Mouse (Mus musculus) heart, adult 2 months (tissue): ENCODE results near the gene Gnas. TPM values are rescaled to one million over a fixed set of nuclear protein-coding genes. Genes with fewer than 3 reads are reported as not detected.

Experiments used
- DNase-seq, 2 experiments: peaks; one replicate each; pipeline ENCODE4 v3.0.0; 2021
- H3K27ac ChIP-seq: fragments of 200-600 bp; 2 replicates; pipeline ENCODE4 v1.8.1; 2022
- H3K27me3 ChIP-seq: fragments of 200-500 bp; 2 replicates; pipeline ENCODE4 v1.6.1; 2012; ENCODE audit warnings: mild to moderate bottlenecking, low read length, inconsistent platforms, mixed read lengths; ENCODE audit not compliant: control insufficient read depth, insufficient read depth
- H3K36me3 ChIP-seq: fragments of 200-500 bp; 2 replicates; pipeline ENCODE4 v1.6.1; 2012; ENCODE audit warnings: low read length, inconsistent platforms; ENCODE audit not compliant: control insufficient read depth, insufficient read depth
- H3K4me1 ChIP-seq: fragments of 200-500 bp; 2 replicates; pipeline ENCODE4 v1.6.1; 2011; ENCODE audit warnings: low read length; ENCODE audit not compliant: control insufficient read depth, insufficient read depth
- H3K4me3 ChIP-seq: fragments of 200-600 bp; 2 replicates; pipeline ENCODE4 v1.8.1; 2022
- H3K79me2 ChIP-seq: fragments of 200-500 bp; replicated peaks from 2 replicates; pipeline ENCODE4 v1.6.1; 2012; ENCODE audit warnings: mild to moderate bottlenecking, inconsistent platforms, low read length, moderate library complexity, mixed read lengths; ENCODE audit not compliant: control insufficient read depth, insufficient read depth
- H3K9ac ChIP-seq: fragments of 200-500 bp; 2 replicates; pipeline ENCODE4 v1.6.1; 2012; ENCODE audit warnings: low read depth, mild to moderate bottlenecking, control low read depth, inconsistent platforms, low read length, mixed read lengths
- CTCF ChIP-seq: fragments of 200-600 bp; IDR thresholded peaks from 2 replicates; pipeline ENCODE4 v1.8.1; 2022; ENCODE audit warnings: antibody characterized with exemption, mild to moderate bottlenecking, moderate library complexity
- EP300 ChIP-seq: fragments of 200-500 bp; IDR thresholded peaks from 2 replicates; pipeline ENCODE4 v1.6.1; 2011; ENCODE audit warnings: low read depth, low read length, control low read depth; ENCODE audit not compliant: insufficient read depth
- POLR2A ChIP-seq: fragments of 200-500 bp; IDR thresholded peaks from 2 replicates; pipeline ENCODE4 v1.6.1; 2011; ENCODE audit warnings: mild to moderate bottlenecking, low read depth, low read length, control low read depth; ENCODE audit not compliant: insufficient read depth
- WGBS: fragments of 180-500 bp; shearing (Covaris S2); methylation state at CpG from one replicate; pipeline ENCODE4 v1.1.7; 2018; 5-methylcytosine and 5-hydroxymethylcytosine counted together
- intact Hi-C: fragments of 180-260 bp; cut with DNase I; formaldehyde crosslinking; loops from one replicate; pipeline ENCODE4 v1.15.1; 2025
- long read RNA-seq: library from polyadenylated mRNA; stranded (forward); transcript quantifications from one replicate; pipeline ENCODE4 v2.0.0, GENCODE M21; 2021
- polyA plus RNA-seq: library from polyadenylated mRNA; depleted of rRNA; stranded (reverse); fragments of >200 nt; gene quantifications from 2 replicates; pipeline ENCODE4 v1.2.3, GENCODE M21; 2012; rRNA removed
- total RNA-seq, 2 experiments: library from RNA; stranded (reverse); gene quantifications; 2 replicates each; pipeline ENCODE4 v1.2.3; 2021

Gene Gnas
- total RNA-seq, result 1,000 to 10,000 TPM; 1,140 to 1,235 TPM
- polyA plus RNA-seq, result 1,079 and 1,189 TPM in 2 replicates
- long read RNA-seq, transcript Gnas-206 (11 exons, 1,695 nt), result minor isoform, 170 of 793 reads
- long read RNA-seq, transcript Gnas-208 (12 exons, 1,716 nt), result minor isoform, 260 of 793 reads
- long read RNA-seq, transcript Gnas-207 (11 exons, 1,789 nt), result major isoform, 307 of 793 reads
- long read RNA-seq, partial matches to known transcripts, result 48 of 793 reads
- long read RNA-seq, other reads (novel, unspliced or antisense), result 8 of 793 reads

DNA sequence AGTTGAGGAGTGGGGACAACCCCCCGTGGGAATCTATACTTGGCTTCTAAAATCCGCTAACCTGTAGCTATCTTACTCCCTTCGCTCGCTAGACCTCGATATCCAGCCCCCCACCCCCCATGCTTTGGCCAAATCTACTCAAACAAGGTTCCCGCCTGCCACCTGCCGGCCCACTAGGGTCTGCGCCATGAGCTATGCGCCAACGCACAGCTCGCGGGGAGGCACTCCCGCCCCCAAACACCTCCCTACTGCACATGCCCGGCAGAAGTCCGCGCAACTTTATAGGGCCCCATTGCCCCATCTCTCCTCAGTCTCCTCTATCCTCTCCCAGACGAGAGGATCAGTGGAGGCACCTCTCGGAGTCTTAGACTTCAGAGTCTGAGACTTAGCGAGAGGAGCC is at the start of gene Gnas:
Gnas (plus strand) TSS at position 310 of the 400 bp plus-strand sequence.
- TF ChIP-seq EP300, result no peak
- no peak for TF ChIP-seq POLR2A
- TF ChIP-seq CTCF, result peak; percentile 57
- no peak for DNase-seq
- no peak within 1 kb of the TSS for H3K9ac ChIP-seq
- intact Hi-C loops, result loop anchor here (5.0 to 10.0 kb wide), 2 partner anchors 169 to 697 kb away; partner anchors contain the start of gene Npepl1
- peaks cover 1% of the 10 kb centered on the region; the same call in 1 of the 2 replicates for H3K27me3 ChIP-seq
- no peaks in the 10 kb centered on the region for H3K36me3 ChIP-seq
- H3K79me2 ChIP-seq, result no peaks in the 10 kb centered on the region
- no peak within 1 kb of the TSS for H3K4me3 ChIP-seq
- WGBS, result 48% methylated on average over 19 of the region's 19 CpGs
- H3K27ac ChIP-seq, result no peak within 1 kb of the TSS
- H3K4me1 ChIP-seq, result no peaks in the 10 kb centered on the region

DNA sequence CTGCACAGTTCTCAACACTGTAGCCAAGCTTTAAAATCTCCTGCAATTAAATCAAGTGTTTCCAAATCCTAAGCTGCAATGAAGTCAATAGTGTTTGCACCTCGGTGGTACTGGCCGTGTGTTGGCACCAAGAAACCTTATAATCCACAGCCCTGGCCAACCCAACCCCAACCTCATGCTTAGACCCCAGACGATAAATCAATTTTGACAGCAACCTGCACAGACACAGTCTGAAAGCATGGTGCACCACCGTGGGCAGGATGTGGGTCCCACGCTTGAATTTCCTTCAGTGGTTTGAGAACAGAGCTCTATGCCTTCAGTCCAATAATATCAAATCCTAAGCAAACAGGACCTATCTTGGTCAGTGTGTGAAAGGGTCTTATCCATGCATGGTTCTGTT is 41.7 kb upstream of the Gnas start:
- no peaks in the 10 kb centered on the region for H3K27me3 ChIP-seq
- no peaks in the 10 kb centered on the region for H3K36me3 ChIP-seq
- no peak for DNase-seq
- intact Hi-C loops, result no loop called here
- 80% methylated on average over 5 of the region's 5 CpGs for WGBS
- H3K4me1 ChIP-seq, result no peaks in the 10 kb centered on the region
- TF ChIP-seq POLR2A (no peak), CTCF (no peak), EP300 (no peak)
- H3K79me2 ChIP-seq, result no peaks in the 10 kb centered on the region
- H3K4me3 ChIP-seq, result no peak overlapping the region
- H3K27ac ChIP-seq, result no peak overlapping the region
- no peak overlapping the region for H3K9ac ChIP-seq

DNA sequence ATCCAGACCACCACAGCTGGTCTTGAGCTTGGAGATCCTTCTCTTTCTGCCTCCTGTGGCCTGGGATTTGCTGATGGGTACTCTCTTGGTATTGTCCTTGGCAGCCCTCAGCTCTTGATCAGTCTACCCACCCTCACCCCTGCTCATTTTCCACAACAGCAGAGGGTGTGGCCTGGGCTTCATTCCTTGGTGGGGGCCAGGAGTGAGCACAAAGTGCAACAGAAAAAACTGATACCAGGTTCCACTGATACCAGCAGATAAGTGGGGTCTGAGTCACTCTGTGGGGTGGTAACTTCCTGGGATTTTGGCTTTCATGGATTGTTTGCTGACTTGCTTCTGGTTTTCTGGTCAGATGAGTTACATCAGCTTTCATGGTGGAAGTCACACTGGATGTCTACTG is 32.2 kb upstream of the Gnas start:
- Histone ChIP-seq H3K4me1 (no peaks in the 10 kb centered on the region), H3K27me3 (no peaks in the 10 kb centered on the region)
- TF ChIP-seq POLR2A, result no peak
- TF ChIP-seq CTCF, result no peak
- TF ChIP-seq EP300, result no peak

DNA sequence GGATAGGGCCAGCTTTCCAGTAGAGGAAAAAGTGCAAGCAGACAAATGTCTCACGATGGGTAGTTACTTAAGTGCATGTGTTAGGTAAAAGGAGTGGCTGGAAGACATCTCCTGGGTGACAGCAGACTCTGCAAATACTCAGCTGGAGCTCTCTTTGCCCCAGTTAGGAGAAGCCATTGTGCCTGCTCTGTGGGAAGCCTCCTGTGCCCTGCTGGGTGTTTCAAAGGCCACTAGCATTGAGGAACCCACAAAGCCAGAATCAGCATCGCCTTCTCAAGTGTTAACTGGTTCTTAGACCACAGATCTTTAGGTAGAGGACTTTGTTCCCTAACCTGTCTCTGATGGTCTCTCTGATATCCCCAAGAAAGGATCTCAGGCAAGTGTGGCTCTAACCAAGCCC is 26.8 kb upstream of the Gnas start:
- H3K27ac ChIP-seq, result no peak overlapping the region
- 22% methylated on average over 2 of the region's 2 CpGs for WGBS
- intact Hi-C loops, result no loop called here

More for the DNA sequence above, 32.2 kb upstream of the Gnas start:
- Histone ChIP-seq H3K79me2 (no peaks in the 10 kb centered on the region), H3K36me3 (no peaks in the 10 kb centered on the region), H3K4me3 (no peak overlapping the region), H3K27ac (no peak overlapping the region), H3K9ac (no peak overlapping the region)
- DNase-seq, result no peak
- intact Hi-C loops, result no loop called here

DNA sequence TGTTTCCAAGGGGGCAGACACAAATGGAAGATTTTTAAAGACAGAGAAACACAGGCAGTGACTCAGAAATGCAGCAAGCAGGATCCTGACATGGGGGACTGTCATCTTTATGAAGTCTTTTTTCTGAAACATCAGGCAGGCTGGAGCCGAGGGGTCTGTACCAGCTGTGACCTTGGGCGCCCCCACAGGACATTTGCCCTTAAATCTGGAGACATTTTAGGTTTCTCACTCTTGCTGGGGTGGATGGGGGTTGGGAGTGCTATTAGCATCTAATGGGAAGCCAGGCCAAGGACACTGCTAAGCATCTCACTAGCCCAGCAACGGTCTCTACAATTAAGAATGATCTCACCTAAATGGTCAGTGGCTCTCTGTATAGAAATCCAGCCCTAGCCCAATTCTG is 24.1 kb upstream of the Gnas start:
- TF ChIP-seq POLR2A, result no peak
- TF ChIP-seq EP300, result no peak
- TF ChIP-seq CTCF, result no peak

More for the DNA sequence above, 26.8 kb upstream of the Gnas start:
- TF ChIP-seq POLR2A, result no peak
- TF ChIP-seq EP300, result no peak
- TF ChIP-seq CTCF, result no peak
- no peaks in the 10 kb centered on the region for H3K27me3 ChIP-seq
- H3K4me3 ChIP-seq, result no peak overlapping the region
- no peaks in the 10 kb centered on the region for H3K79me2 ChIP-seq
- no peak overlapping the region for H3K9ac ChIP-seq
- DNase-seq, result no peak
- H3K36me3 ChIP-seq, result no peaks in the 10 kb centered on the region
- H3K4me1 ChIP-seq, result no peaks in the 10 kb centered on the region

DNA sequence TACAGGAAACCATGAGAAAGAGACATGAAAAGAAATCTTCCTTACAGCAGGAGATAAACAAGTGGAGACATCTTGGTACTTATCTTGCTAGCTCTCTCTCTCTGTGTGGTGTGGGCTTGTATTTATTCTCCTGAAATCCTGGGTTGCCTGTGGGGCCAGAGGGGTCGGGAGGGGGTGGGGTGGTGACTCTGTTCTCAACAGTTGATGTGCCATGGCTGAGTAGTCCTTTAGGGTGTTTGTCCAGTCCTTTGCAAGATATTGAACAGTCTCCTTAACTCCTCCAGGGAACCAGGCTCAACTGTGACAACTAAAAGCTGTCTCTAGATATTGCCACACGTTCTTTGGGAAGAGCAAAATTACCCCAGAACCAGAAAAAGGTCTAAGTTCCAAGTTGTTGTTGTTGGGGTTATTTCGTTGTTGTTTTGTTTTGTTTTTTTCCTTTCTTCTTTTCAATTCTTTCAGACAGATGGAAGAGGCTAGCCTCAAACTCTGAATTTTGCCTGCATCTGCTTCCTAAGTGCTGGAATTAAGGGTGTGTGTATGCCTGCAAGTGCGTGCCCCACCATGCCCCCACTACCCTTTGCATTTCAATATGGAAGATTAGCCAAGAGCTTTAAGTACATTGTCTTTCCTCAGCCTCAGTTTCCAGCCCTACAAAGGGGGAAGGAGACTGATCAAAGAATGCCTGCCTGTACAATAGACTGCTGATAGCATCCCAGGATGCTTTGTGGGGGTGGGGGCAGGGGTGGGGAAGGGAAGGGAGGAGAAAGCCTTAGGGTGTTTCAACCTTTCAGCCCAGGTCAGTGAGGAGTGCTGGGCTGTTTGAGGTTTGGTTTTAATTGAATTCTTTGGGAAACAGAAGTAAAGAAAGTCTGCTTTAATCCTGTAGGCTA is 23.0 kb upstream of the Gnas start:
- TF ChIP-seq POLR2A (no peak), EP300 (no peak), CTCF (no peak)
- WGBS, result 34% methylated on average over 4 of the region's 4 CpGs
- Histone ChIP-seq H3K27ac (no peak overlapping the region), H3K9ac (no peak overlapping the region), H3K4me1 (no peaks in the 10 kb centered on the region), H3K36me3 (no peaks in the 10 kb centered on the region), H3K27me3 (no peaks in the 10 kb centered on the region), H3K4me3 (no peak overlapping the region), H3K79me2 (no peaks in the 10 kb centered on the region)
- DNase-seq, result no peak
- intact Hi-C loops, result no loop called here

More for the DNA sequence above, 24.1 kb upstream of the Gnas start:
- H3K36me3 ChIP-seq, result no peaks in the 10 kb centered on the region
- no peak for DNase-seq
- no peak overlapping the region for H3K4me3 ChIP-seq
- no peaks in the 10 kb centered on the region for H3K79me2 ChIP-seq
- H3K27me3 ChIP-seq, result no peaks in the 10 kb centered on the region
- H3K27ac ChIP-seq, result no peak overlapping the region
- 34% methylated on average over 3 of the region's 3 CpGs for WGBS
- H3K9ac ChIP-seq, result no peak overlapping the region
- H3K4me1 ChIP-seq, result no peaks in the 10 kb centered on the region
- intact Hi-C loops, result no loop called here
